In the genomic region with DNA sequence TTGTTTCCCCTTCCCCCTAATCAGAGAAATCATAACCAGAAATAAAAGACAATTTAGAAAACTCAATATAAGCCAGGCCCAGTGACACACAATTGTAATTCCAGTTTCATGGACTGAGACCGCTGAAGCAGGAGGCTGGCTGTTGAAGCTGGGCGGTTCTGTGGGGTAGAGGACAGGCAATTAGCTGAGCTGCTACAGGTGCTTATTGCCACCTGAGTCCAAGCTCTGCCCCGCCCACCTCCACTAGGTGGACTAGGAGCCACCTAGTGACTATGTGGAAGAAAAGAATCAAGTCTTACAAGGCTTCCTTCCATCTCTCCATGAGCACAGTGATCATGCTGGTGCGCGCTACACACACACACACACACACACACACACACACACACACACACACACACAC, we compare ENCODE assay signal across 9 mouse cellular contexts. TPM values are rescaled to one million over a fixed set of nuclear protein-coding genes. Genes with fewer than 3 reads are reported as not detected.
A peak's percentile ranks its signal among the peaks of the same experiment; 100 is the strongest.
DNase-seq lines count a peak whose midpoint lies in the region; ATAC-seq and TF ChIP-seq lines count a peak whose summit lies in the region.
"Had no signal": no experiment of that assay in that cellular context is flagged by ENCODE, and none has a peak within 500 bp of the region (broad histone marks: within the 10 kb centered on the region; RNA-seq: fewer than 3 reads in every experiment).

No protein-coding gene starts in this region.

- 44% methylated on average over 5 of the region's 5 CpGs for WGBS in forebrain, embryonic 10.5 days
- WGBS in forebrain, postnatal 0 days = 58% methylated on average over 5 of the region's 5 CpGs
- 50% methylated on average over 5 of the region's 5 CpGs for WGBS in kidney, embryonic 16.5 days
- 34% methylated on average over 5 of the region's 5 CpGs for WGBS in embryonic facial prominence, embryonic 13.5 days

- H3K27me3 ChIP-seq in forebrain, embryonic 10.5 days (ENCODE audit: poor library complexity, severe bottlenecking) = peaks cover 47% of the 10 kb centered on the region
- H3K27me3 ChIP-seq in forebrain, postnatal 0 days (ENCODE audit: insufficient read depth, low read length) = no peaks in the 10 kb centered on the region
- H3K27me3 ChIP-seq in kidney, embryonic 16.5 days (ENCODE audit: insufficient read depth, low read length) = no peaks in the 10 kb centered on the region
- H3K27me3 ChIP-seq in embryonic facial prominence, embryonic 13.5 days = peaks cover 6% of the 10 kb centered on the region; the same call in 1 of the 2 replicates

- no peak overlapping the region for H3K9ac ChIP-seq in forebrain, postnatal 0 days
- no peak overlapping the region for H3K9ac ChIP-seq in kidney, embryonic 16.5 days (replicated peaks; ENCODE audit: low read length)
- H3K9ac ChIP-seq in embryonic facial prominence, embryonic 13.5 days = no peak overlapping the region

- no peak overlapping the region for H3K4me3 ChIP-seq in forebrain, embryonic 10.5 days
- no peak overlapping the region for H3K4me3 ChIP-seq in forebrain, postnatal 0 days (ENCODE audit: low read depth, low read length)
- H3K4me3 ChIP-seq in kidney, embryonic 16.5 days (ENCODE audit: low read length) = no peak overlapping the region
- H3K4me3 ChIP-seq in embryonic facial prominence, embryonic 13.5 days = no peak overlapping the region

- peak overlapping the region; percentile 87; the same call in 1 of the 2 replicates for H3K27ac ChIP-seq in forebrain, embryonic 10.5 days
- H3K27ac ChIP-seq in forebrain, postnatal 0 days (ENCODE audit: low read depth, low read length) = no peak overlapping the region
- no peak overlapping the region for H3K27ac ChIP-seq in kidney, embryonic 16.5 days (ENCODE audit: low read length)
- no peak overlapping the region for H3K27ac ChIP-seq in embryonic facial prominence, embryonic 13.5 days

- TF ChIP-seq CTCF in forebrain, postnatal 0 days (IDR thresholded peaks at IDR 0.05; ENCODE audit: low read depth) = no peak

- H3K4me2 ChIP-seq in forebrain, postnatal 0 days (ENCODE audit: low read depth) = no peak overlapping the region
- H3K4me2 ChIP-seq in kidney, embryonic 16.5 days (replicated peaks; ENCODE audit: low read depth, low read length) = no peak overlapping the region
- H3K4me2 ChIP-seq in embryonic facial prominence, embryonic 13.5 days = peak overlapping the region; percentile 61

- no peak for DNase-seq in forebrain, embryonic 10.5 days (ENCODE audit: extremely low spot score, low spot score)
- no peak for DNase-seq in forebrain, postnatal 0 days
- peak; percentile 61 to 77 for DNase-seq in kidney, postnatal 25 days
- peak; percentile 34 for DNase-seq in neural tube, embryonic 10.5 days (ENCODE audit: extremely low spot score, low spot score)
- DNase-seq in gastrocnemius, adult 18-20 months (ENCODE audit: low spot score) = no peak
- DNase-seq: cerebellum, adult 9-10 months had no signal

- H3K9me3 ChIP-seq in forebrain, embryonic 10.5 days = no peaks in the 10 kb centered on the region
- no peaks in the 10 kb centered on the region for H3K9me3 ChIP-seq in forebrain, postnatal 0 days (ENCODE audit: low read length)
- H3K9me3 ChIP-seq in kidney, embryonic 16.5 days (ENCODE audit: low read length) = no peaks in the 10 kb centered on the region
- no peaks in the 10 kb centered on the region for H3K9me3 ChIP-seq in embryonic facial prominence, embryonic 13.5 days

- no peak for ATAC-seq in forebrain, postnatal 0 days
- no peak for ATAC-seq in kidney, embryonic 16.5 days (ENCODE audit: low FRiP score, low TSS enrichment)
- no peak for ATAC-seq in embryonic facial prominence, embryonic 13.5 days (ENCODE audit: insufficient number of reproducible peaks, insufficient read depth, low FRiP score, low TSS enrichment, low read depth)
- no peak for ATAC-seq in granulocyte monocyte progenitor cell, adult 5-6 weeks (replicated peaks; ENCODE audit: poor library complexity, severe bottlenecking)

- H3K36me3 ChIP-seq in forebrain, embryonic 10.5 days (replicated peaks) = no peaks in the 10 kb centered on the region
- no peaks in the 10 kb centered on the region for H3K36me3 ChIP-seq in forebrain, postnatal 0 days (ENCODE audit: insufficient read depth)
- no peaks in the 10 kb centered on the region for H3K36me3 ChIP-seq in kidney, embryonic 16.5 days (ENCODE audit: insufficient read depth, low read length)
- H3K36me3 ChIP-seq in embryonic facial prominence, embryonic 13.5 days = no peaks in the 10 kb centered on the region

- peaks cover 35% of the 10 kb centered on the region for H3K4me1 ChIP-seq in forebrain, embryonic 10.5 days
- no peaks in the 10 kb centered on the region for H3K4me1 ChIP-seq in forebrain, postnatal 0 days (ENCODE audit: insufficient read depth)
- H3K4me1 ChIP-seq in kidney, embryonic 16.5 days (ENCODE audit: insufficient read depth, low read length) = peaks cover 8% of the 10 kb centered on the region
- peaks cover 20% of the 10 kb centered on the region for H3K4me1 ChIP-seq in embryonic facial prominence, embryonic 13.5 days

RNA-seq across cellular contexts. Expression of gene Fgd2, which starts 56.0 kb away (rescaled TPM):
- polyA plus RNA-seq in forebrain, embryonic 10.5 days (2016; fragmentation: Nextera tagmentation; extraction: Ambion mirVana) = 5.4 and 6.3 TPM in 2 replicates
- total RNA-seq in forebrain, postnatal 0 days (2014; rRNA removed) = 15.9 and 17.3 TPM in 2 replicates
- 9.2 and 14.1 TPM in 2 replicates for polyA plus RNA-seq in forebrain, postnatal 0 days (2015; fragmentation: Nextera tagmentation; extraction: Ambion mirVana)
- polyA plus RNA-seq in kidney, embryonic 16.5 days (2015; fragmentation: Nextera tagmentation; extraction: Ambion mirVana) = 14.4 and 16.2 TPM in 2 replicates
- polyA plus RNA-seq in embryonic facial prominence, embryonic 13.5 days (2015; fragmentation: Nextera tagmentation; extraction: Ambion mirVana) = 11.5 and 12.9 TPM in 2 replicates
- 1 to 10 TPM in 1 of 2 experiments, under 1 TPM in 1; 0.68 to 1.6 TPM for total RNA-seq in gastrocnemius, adult 18-20 months (2021)
- 42.8 and 70.9 TPM in 2 replicates for total RNA-seq in granulocyte monocyte progenitor cell, adult 5-6 weeks (2014; fragmentation: Nextera tagmentation)
- total RNA-seq in granulocyte monocyte progenitor cell, adult 5-6 weeks (2017) = 23.6 and 30.5 TPM in 2 replicates

Comparison
In these comparisons a context has a peak if more than half of its experiments do, and no peak if none do; other contexts are left out.
1. DNase-seq: peak in kidney, postnatal 25 days (2 of 2) and neural tube, embryonic 10.5 days (single experiment); none in forebrain, embryonic 10.5 days (single experiment), forebrain, postnatal 0 days (single experiment) and gastrocnemius, adult 18-20 months (single experiment).